Mouse (Mus musculus) myocyte (in vitro differentiated cells): ENCODE data around the gene Gm10638. TPM values are rescaled to one million over a fixed set of nuclear protein-coding genes. Genes with fewer than 3 reads are reported as not detected.

Source experiments
- H3K27me3 ChIP-seq: one replicate; pipeline ENCODE4 v1.6.1; 2011; ENCODE audit not compliant: control insufficient read depth, insufficient read depth, insufficient read length
- H3K36me3 ChIP-seq: one replicate; pipeline ENCODE4 v1.6.1; 2011; ENCODE audit not compliant: control insufficient read depth, insufficient read depth
- H3K4me2 ChIP-seq: one replicate; pipeline ENCODE4 v1.6.1; 2011; ENCODE audit warnings: low read depth, control low read depth
- H3K4me3 ChIP-seq: one replicate; pipeline ENCODE4 v1.5.1; 2011; ENCODE audit warnings: mild to moderate bottlenecking, control low read depth, moderate library complexity
- H3K79me2 ChIP-seq: one replicate; pipeline ENCODE4 v1.6.1; 2011; ENCODE audit not compliant: control insufficient read depth, insufficient read depth
- H3ac ChIP-seq: one replicate; pipeline ENCODE4 v1.6.1; 2011; ENCODE audit not compliant: control insufficient read depth, insufficient read length
- CEBPB ChIP-seq: IDR thresholded peaks from 2 replicates; pipeline ENCODE4 v1.6.1; 2011; ENCODE audit warnings: mild to moderate bottlenecking, moderate library complexity; ENCODE audit not compliant: poor library complexity, insufficient read depth, severe bottlenecking
- E2F4 ChIP-seq: IDR thresholded peaks from one replicate; pipeline ENCODE4 v1.6.1; 2011; ENCODE audit warnings: mild to moderate bottlenecking, control low read depth, moderate library complexity; ENCODE audit not compliant: insufficient read depth
- MAX ChIP-seq: IDR thresholded peaks from one replicate; pipeline ENCODE4 v1.6.1; 2011; ENCODE audit warnings: low read depth, mild to moderate bottlenecking, control low read depth
- MYOD1 ChIP-seq, 3 experiments: IDR thresholded peaks; one replicate each; pipeline ENCODE4 v1.6.1; 2011; ENCODE audit warnings: control low read depth in 2 of 3, low read depth in 2 of 3, mild to moderate bottlenecking in 2 of 3, moderate library complexity in 1 of 3; ENCODE audit not compliant: insufficient read length in 2 of 3, control insufficient read depth in 1 of 3
- MYOG ChIP-seq, 3 experiments: IDR thresholded peaks; one replicate each; pipeline ENCODE4 v1.6.1; 2011; ENCODE audit warnings: control low read depth in 2 of 3, low read depth in 2 of 3, mild to moderate bottlenecking in 2 of 3; ENCODE audit not compliant: insufficient read length in 2 of 3, control insufficient read depth in 1 of 3, insufficient read depth in 1 of 3
- POLR2A ChIP-seq: IDR thresholded peaks from one replicate; pipeline ENCODE4 v1.6.1; 2011; ENCODE audit warnings: low read depth, mild to moderate bottlenecking, control low read depth, moderate library complexity; ENCODE audit not compliant: insufficient read length
- POLR2AphosphoS2 ChIP-seq: IDR thresholded peaks from one replicate; pipeline ENCODE4 v1.6.1; 2011; ENCODE audit warnings: low read depth, control low read depth; ENCODE audit not compliant: insufficient read length
- REST ChIP-seq: IDR thresholded peaks from one replicate; pipeline ENCODE4 v1.6.1; 2011; ENCODE audit warnings: mild to moderate bottlenecking, control low read depth, moderate library complexity; ENCODE audit not compliant: insufficient read depth, insufficient read length
- SRF ChIP-seq: IDR thresholded peaks from one replicate; pipeline ENCODE4 v1.6.1; 2011; ENCODE audit warnings: low read depth; ENCODE audit not compliant: control insufficient read depth, insufficient read length
- TCF12 ChIP-seq: IDR thresholded peaks from one replicate; pipeline ENCODE4 v1.6.1; 2011; ENCODE audit warnings: mild to moderate bottlenecking, control low read depth; ENCODE audit not compliant: poor library complexity, insufficient read depth, severe bottlenecking
- TCF3 ChIP-seq: IDR thresholded peaks from one replicate; pipeline ENCODE4 v1.6.1; 2011; ENCODE audit warnings: low read depth, control low read depth; ENCODE audit not compliant: insufficient read length
- USF1 ChIP-seq: IDR thresholded peaks from one replicate; pipeline ENCODE4 v1.6.1; 2011; ENCODE audit warnings: low read depth, mild to moderate bottlenecking, control low read depth, moderate library complexity
- polyA plus RNA-seq: library from polyadenylated mRNA; unstranded; fragments of >200 nt; fragmentation: generic; extraction: Trizol; gene quantifications from one replicate; pipeline ENCODE4 v1.2.1, GENCODE M21; 2012; ENCODE audit warnings: missing spikeins

Gm10638 gene
- polyA plus RNA-seq, 1 experiment: 1.2 TPM

GRCm38 (mm10) chr8:86756948-86757733 is 11.6 kb downstream of the Gm10638 start:
- no peaks in the 10 kb centered on the region for H3K79me2 ChIP-seq
- H3K27me3 ChIP-seq: no peaks in the 10 kb centered on the region
- no peak for TF ChIP-seq MYOG (IDR thresholded peaks at IDR 0.05; ENCODE audit: control insufficient read depth in 1 of 3, insufficient read depth in 1 of 3, insufficient read length in 2 of 3, low read depth in 2 of 3)
- TF ChIP-seq TCF3: no peak
- no peak for TF ChIP-seq MYOD1 (IDR thresholded peaks at IDR 0.05; ENCODE audit: control insufficient read depth in 1 of 3, insufficient read length in 2 of 3, low read depth in 2 of 3)
- no peak for TF ChIP-seq REST
- no peak for TF ChIP-seq USF1
- no peak for TF ChIP-seq TCF12
- H3K36me3 ChIP-seq: no peaks in the 10 kb centered on the region
- H3K4me3 ChIP-seq: no peak overlapping the region
- H3K4me2 ChIP-seq: no peak overlapping the region
- H3ac ChIP-seq: no peak overlapping the region

- Histone ChIP-seq H3K36me3 (no peaks in the 10 kb centered on the region), H3K27me3 (no peaks in the 10 kb centered on the region), H3ac (no peak overlapping the region), H3K4me2 (no peak overlapping the region), H3K79me2 (no peaks in the 10 kb centered on the region), H3K4me3 (no peak overlapping the region)
- TF ChIP-seq REST (no peak), SRF (no peak), E2F4 (no peak), POLR2AphosphoS2 (no peak), MYOD1 (IDR thresholded peaks at IDR 0.05; ENCODE audit: control insufficient read depth in 1 of 3, insufficient read length in 2 of 3, low read depth in 2 of 3) (no peak), CEBPB (no peak), USF1 (no peak)
These were observed 13.2 kb downstream of the Gm10638 start for GRCm38 (mm10) chr8:86758651-86759050.

GRCm38 (mm10) chr8:86759090-86759491 is 13.6 kb downstream of the Gm10638 start:
- H3K79me2 ChIP-seq: no peaks in the 10 kb centered on the region
- TF ChIP-seq MYOG (IDR thresholded peaks at IDR 0.05; ENCODE audit: control insufficient read depth in 1 of 3, insufficient read depth in 1 of 3, insufficient read length in 2 of 3, low read depth in 2 of 3) (no peak), CEBPB (no peak), E2F4 (no peak), MYOD1 (IDR thresholded peaks at IDR 0.05; ENCODE audit: control insufficient read depth in 1 of 3, insufficient read length in 2 of 3, low read depth in 2 of 3) (no peak), POLR2A (no peak), MAX (no peak), TCF12 (no peak), TCF3 (no peak), POLR2AphosphoS2 (no peak), SRF (no peak), USF1 (no peak), REST (no peak)
- H3K27me3 ChIP-seq: no peaks in the 10 kb centered on the region
- H3K4me2 ChIP-seq: no peak overlapping the region
- no peaks in the 10 kb centered on the region for H3K36me3 ChIP-seq
- H3ac ChIP-seq: no peak overlapping the region
- no peak overlapping the region for H3K4me3 ChIP-seq

GRCm38 (mm10) chr8:86760746-86761145 is 15.2 kb downstream of the Gm10638 start:
- no peaks in the 10 kb centered on the region for H3K36me3 ChIP-seq
- no peak overlapping the region for H3ac ChIP-seq
- TF ChIP-seq TCF12 (no peak), USF1 (no peak), SRF (no peak), REST (no peak), E2F4 (no peak)
- H3K27me3 ChIP-seq: no peaks in the 10 kb centered on the region
- no peak overlapping the region for H3K4me2 ChIP-seq
- no peaks in the 10 kb centered on the region for H3K79me2 ChIP-seq
- H3K4me3 ChIP-seq: no peak overlapping the region

- Histone ChIP-seq H3ac (no peak overlapping the region), H3K4me3 (no peak overlapping the region), H3K4me2 (no peak overlapping the region), H3K27me3 (no peaks in the 10 kb centered on the region), H3K79me2 (no peaks in the 10 kb centered on the region), H3K36me3 (no peaks in the 10 kb centered on the region)
- no peak for TF ChIP-seq MAX
- no peak for TF ChIP-seq MYOD1 (IDR thresholded peaks at IDR 0.05; ENCODE audit: control insufficient read depth in 1 of 3, insufficient read length in 2 of 3, low read depth in 2 of 3)
- TF ChIP-seq USF1: no peak
- TF ChIP-seq CEBPB: no peak
- no peak for TF ChIP-seq SRF
- TF ChIP-seq TCF12: no peak
- no peak for TF ChIP-seq POLR2AphosphoS2
- no peak for TF ChIP-seq MYOG (IDR thresholded peaks at IDR 0.05; ENCODE audit: control insufficient read depth in 1 of 3, insufficient read depth in 1 of 3, insufficient read length in 2 of 3, low read depth in 2 of 3)
- no peak for TF ChIP-seq TCF3
- no peak for TF ChIP-seq POLR2A
- TF ChIP-seq REST: no peak
- no peak for TF ChIP-seq E2F4
These were observed 17.3 kb downstream of the Gm10638 start for GRCm38 (mm10) chr8:86762806-86763205.
